Comparison of ENCODE assay signal across 19 mouse cellular contexts in the genomic region with DNA sequence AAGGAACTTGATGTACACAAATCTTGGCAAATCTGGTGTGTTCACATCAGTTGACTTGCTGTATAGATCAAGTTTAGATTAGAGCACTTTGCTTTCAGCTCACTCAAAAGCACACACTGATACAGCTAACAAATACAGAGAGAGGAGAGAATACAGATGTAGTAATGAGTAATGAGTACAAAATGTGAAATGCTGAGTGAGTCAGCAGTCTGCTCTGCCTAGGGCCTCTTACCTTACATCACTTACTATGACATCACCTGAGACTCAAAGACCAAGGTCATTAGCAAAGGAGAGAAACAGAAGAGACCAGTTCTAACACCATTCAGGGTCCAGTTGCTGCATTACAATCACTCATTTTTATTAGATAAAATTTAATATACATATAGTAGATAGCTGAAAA.
"Had no signal": no experiment of that assay in that cellular context is flagged by ENCODE, and none has a peak within 500 bp of the region (broad histone marks: within the 10 kb centered on the region; RNA-seq: fewer than 3 reads in every experiment).

No protein-coding gene starts in this region.

- H3K27ac ChIP-seq: layer of hippocampus, adult 2 months; limb, embryonic 10.5 days; limb, embryonic 13.5 days; liver, embryonic 13.5 days; macrophage; midbrain, embryonic 12.5 days; midbrain, embryonic 15.5 days; neural tube, embryonic 13.5 days had no signal

- H3K4me1 ChIP-seq: limb, embryonic 10.5 days; limb, embryonic 13.5 days; midbrain, embryonic 12.5 days; midbrain, embryonic 15.5 days; neural tube, embryonic 13.5 days had no signal

- H3K4me3 ChIP-seq: layer of hippocampus, adult 2 months; limb, embryonic 10.5 days; limb, embryonic 13.5 days; liver, embryonic 13.5 days; midbrain, embryonic 12.5 days; midbrain, embryonic 15.5 days; neural tube, embryonic 13.5 days had no signal

- ATAC-seq: lung, postnatal 0 days; midbrain, embryonic 15.5 days had no signal

- DNase-seq: kidney, adult 9 months; kidney, postnatal 25 days; layer of hippocampus, adult 9-11 months; liver; liver, embryonic 13.5 days; lung, embryonic 14.5 days; retina, postnatal 1 day; right cerebral cortex, postnatal 25 days; thymus, adult 2 months; thymus, postnatal 14 days; thymus, postnatal 4 days had no signal

- H3K9me3 ChIP-seq: limb, embryonic 10.5 days; limb, embryonic 13.5 days; liver, embryonic 13.5 days; midbrain, embryonic 12.5 days; midbrain, embryonic 15.5 days; neural tube, embryonic 13.5 days had no signal

- H3K9ac ChIP-seq: limb, embryonic 13.5 days; liver, embryonic 13.5 days; lung, embryonic 14.5 days; midbrain, embryonic 12.5 days; midbrain, embryonic 15.5 days; neural tube, embryonic 13.5 days had no signal

- H3K27me3 ChIP-seq: limb, embryonic 13.5 days; liver, embryonic 13.5 days; midbrain, embryonic 12.5 days; midbrain, embryonic 15.5 days; neural tube, embryonic 13.5 days had no signal

- H3K4me2 ChIP-seq: limb, embryonic 13.5 days; liver, embryonic 13.5 days; lung, embryonic 14.5 days; midbrain, embryonic 12.5 days; midbrain, embryonic 15.5 days; neural tube, embryonic 13.5 days had no signal

- H3K36me3 ChIP-seq: limb, embryonic 10.5 days; limb, embryonic 13.5 days; liver, embryonic 13.5 days; midbrain, embryonic 12.5 days; midbrain, embryonic 15.5 days; neural tube, embryonic 13.5 days had no signal
